Mouse (Mus musculus) thymus, postnatal 0 days (tissue): Measurements from ENCODE around the gene Olfr855. TPM values are rescaled to one million over a fixed set of nuclear protein-coding genes. Genes with fewer than 3 reads are reported as not detected.
A peak's percentile ranks its signal among the peaks of the same experiment; 100 is the strongest.

ENCODE experiments used
- DNase-seq: peaks from one replicate; pipeline ENCODE4 v3.0.0-alpha.2; 2015; ENCODE audit warnings: low spot score
- polyA plus RNA-seq: library from polyadenylated mRNA; unstranded; fragments of >200 nt; fragmentation: Nextera tagmentation; extraction: Ambion mirVana; gene quantifications from 2 replicates; pipeline ENCODE4 v1.2.1, GENCODE M21; 2015

Gene Olfr855
- not detected in 2 replicates for polyA plus RNA-seq

- no peak for DNase-seq
These were observed at the start of gene Olfr855 for GRCm38 (mm10) chr9:19582317-19582716. Gene Olfr855 (plus strand): TSS chr9:19582617.

- no peak for DNase-seq
These were observed 41.4 kb upstream of the Olfr855 start, which contains the start of gene Olfr853 for GRCm38 (mm10) chr9:19540976-19541375. Gene Olfr853 (minus strand): TSS chr9:19541076.

- DNase-seq = no peak
These were observed 15.1 kb upstream of the Olfr855 start, which contains the start of gene Olfr854 for GRCm38 (mm10) chr9:19567282-19567681. Gene Olfr854 (minus strand): TSS chr9:19567382.

GRCm38 (mm10) chr9:19621297-19621696 lies 38.9 kb downstream of the Olfr855 start:
- no peak for DNase-seq

- DNase-seq = peak; percentile 98
These were observed 39.7 kb downstream of the Olfr855 start, which contains the start of gene Zfp317 for GRCm38 (mm10) chr9:19621843-19622822. Gene Zfp317 (plus strand): TSS chr9:19622102.

GRCm38 (mm10) chr9:19629574-19629973 lies 47.2 kb downstream of the Olfr855 start:
- no peak for DNase-seq

Other genes starting within 250 kb of the Olfr855 start
- not detected in 2 replicates for gene Olfr845, start 246.2 kb upstream of the Olfr855 start, polyA plus RNA-seq
- gene Olfr846, start 218.6 kb upstream of the Olfr855 start, polyA plus RNA-seq = not detected in 2 replicates
- gene Olfr847, start 203.9 kb upstream of the Olfr855 start, polyA plus RNA-seq = not detected in 2 replicates
- gene Olfr849, start 142.4 kb upstream of the Olfr855 start, polyA plus RNA-seq = not detected in 2 replicates
- gene Olfr850, start 104.4 kb upstream of the Olfr855 start, polyA plus RNA-seq = not detected in 2 replicates
- not detected in 2 replicates for gene Olfr851, start 89.3 kb upstream of the Olfr855 start, polyA plus RNA-seq
- not detected in 2 replicates for gene Olfr853, start 41.5 kb upstream of the Olfr855 start, polyA plus RNA-seq
- not detected in 2 replicates for gene Olfr854, start 15.2 kb upstream of the Olfr855 start, polyA plus RNA-seq
- gene Zfp317, start 39.5 kb downstream of the Olfr855 start, polyA plus RNA-seq = 16.5 and 18.1 TPM in 2 replicates
- gene Olfr857, start 126.8 kb downstream of the Olfr855 start, polyA plus RNA-seq = not detected in 2 replicates
- not detected in 2 replicates for gene Olfr58, start 197.7 kb downstream of the Olfr855 start, polyA plus RNA-seq
- not detected in 2 replicates for gene Olfr859, start 222.3 kb downstream of the Olfr855 start, polyA plus RNA-seq